Mouse (Mus musculus): ENCODE data around the gene Clic4.

DNA sequence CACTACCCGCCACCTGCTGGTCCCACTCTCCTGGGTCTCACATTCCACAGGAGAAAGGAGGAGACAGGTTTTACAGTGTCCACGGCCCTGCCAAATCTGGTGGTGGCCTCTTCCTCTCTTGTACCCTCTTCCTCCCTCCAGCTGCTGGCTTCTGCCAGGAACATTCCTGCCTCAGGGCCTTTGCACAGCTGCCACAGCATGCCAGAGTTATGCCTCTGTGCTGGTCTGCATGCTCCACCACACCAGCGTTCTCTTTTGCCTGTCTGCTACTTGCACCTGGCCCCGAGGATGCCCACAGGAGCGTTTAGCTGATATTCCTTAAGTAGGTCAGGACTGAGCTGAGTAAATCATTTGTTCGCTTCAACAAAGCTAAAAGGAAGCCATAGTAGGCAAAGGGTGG lies 106.9 kb downstream of the Clic4 start:
- no peak for TF ChIP-seq CTCF (IDR thresholded peaks at IDR 0.05; ENCODE audit: control insufficient read depth, insufficient read depth, insufficient read length)
- no peak for TF ChIP-seq MAX (IDR thresholded peaks at IDR 0.05)
- TF ChIP-seq MYOG (IDR thresholded peaks at IDR 0.05; ENCODE audit: control insufficient read depth, extremely low read depth, insufficient read length), result no peak
- TF ChIP-seq USF1 (IDR thresholded peaks at IDR 0.05; ENCODE audit: low read depth), result no peak
- TF ChIP-seq MYOD1 (IDR thresholded peaks at IDR 0.05; ENCODE audit: control insufficient read depth, insufficient read length, low read depth), result no peak
- no peak for TF ChIP-seq CEBPB (IDR thresholded peaks at IDR 0.05; ENCODE audit: low read depth)

Data from C2C12 (cell line).